ENCODE assay signal across 20 mouse cellular contexts in genomic region chr12:79739918-79740639, GRCm38 (mm10).
DNase-seq lines count a peak whose midpoint lies in the region; ATAC-seq and TF ChIP-seq lines count a peak whose summit lies in the region.
"Had no signal": no experiment of that assay in that cellular context is flagged by ENCODE, and none has a peak within 500 bp of the region (broad histone marks: within the 10 kb centered on the region; RNA-seq: fewer than 3 reads in every experiment).

No protein-coding gene starts in this region.

- intact Hi-C loops in heart, postnatal 25 days (cut with DNase I) = loop anchor here (5.0 kb wide), 1 partner anchor 372 kb away; the partner anchor contains the start of gene Zfp36l1

- WGBS in heart, embryonic 11.5 days (ENCODE audit: insufficient replicate concordance) = 88% methylated on average over 11 of the region's 11 CpGs
- 87% methylated on average over 11 of the region's 11 CpGs for WGBS in heart, embryonic 10.5 days

- no peak overlapping the region for H3K4me2 ChIP-seq in heart, embryonic 11.5 days
- H3K4me2 ChIP-seq: embryonic facial prominence, embryonic 12.5 days; forebrain, embryonic 13.5 days; forebrain, embryonic 15.5 days had no signal

- peak; percentile 69 for DNase-seq in heart, adult 11 months
- peak; percentile 58 for DNase-seq in heart, embryonic 10.5 days (ENCODE audit: low spot score)
- no peak for DNase-seq in heart, postnatal 25 days (ENCODE audit: low spot score)
- DNase-seq in layer of hippocampus, adult 2 months (ENCODE audit: low spot score in 2 of 2) = no peak
- DNase-seq in layer of hippocampus, postnatal 25 days (ENCODE audit: extremely low spot score in 1 of 2, low spot score in 1 of 2) = no peak
- DNase-seq in splenic B cell, adult 2 months (ENCODE audit: low read depth, low spot score) = peak; percentile 9
- no peak for DNase-seq in adrenal gland, adult (ENCODE audit: inconsistent age in 2 of 2, low spot score in 1 of 2)
- DNase-seq: adrenal gland, adult 8-10 months; adrenal gland, postnatal 14 days; adrenal gland, postnatal 36 days; cerebellum, adult 11-12 months; cerebellum, adult 2 months; cerebellum, adult 9-10 months; cerebellum, postnatal 10 days; cerebellum, postnatal 25 days had no signal

- no peaks in the 10 kb centered on the region for H3K9me3 ChIP-seq in heart, embryonic 11.5 days (replicated peaks; ENCODE audit: control insufficient read depth, low read length)
- no peaks in the 10 kb centered on the region for H3K9me3 ChIP-seq in heart, embryonic 10.5 days
- H3K9me3 ChIP-seq: embryonic facial prominence, embryonic 10.5 days; embryonic facial prominence, embryonic 12.5 days; forebrain, embryonic 13.5 days; forebrain, embryonic 15.5 days had no signal

- H3K4me1 ChIP-seq in heart, embryonic 11.5 days (ENCODE audit: control insufficient read depth, insufficient read depth, low read length) = peaks cover 1% of the 10 kb centered on the region; the same call in 1 of the 2 replicates
- peaks cover 17% of the 10 kb centered on the region for H3K4me1 ChIP-seq in heart, embryonic 10.5 days
- H3K4me1 ChIP-seq: forebrain, embryonic 15.5 days had no signal

- H3K4me3 ChIP-seq in heart, embryonic 11.5 days (ENCODE audit: low read depth, low read length) = no peak overlapping the region
- H3K4me3 ChIP-seq in heart, embryonic 10.5 days = no peak overlapping the region
- no peak overlapping the region for H3K4me3 ChIP-seq in layer of hippocampus, adult 2 months
- H3K4me3 ChIP-seq: embryonic facial prominence, embryonic 10.5 days; embryonic facial prominence, embryonic 12.5 days; forebrain, embryonic 13.5 days; forebrain, embryonic 15.5 days had no signal

- TF ChIP-seq CTCF in layer of hippocampus, adult 2 months (conservative IDR thresholded peaks at IDR 0.05) = peak; percentile 67

- H3K9ac ChIP-seq in heart, embryonic 11.5 days (ENCODE audit: low read depth, low read length) = no peak overlapping the region
- H3K9ac ChIP-seq: embryonic facial prominence, embryonic 12.5 days; forebrain, embryonic 13.5 days; forebrain, embryonic 15.5 days had no signal

- H3K27me3 ChIP-seq in heart, embryonic 11.5 days (ENCODE audit: control insufficient read depth, insufficient read depth, low read length) = no peaks in the 10 kb centered on the region
- H3K27me3 ChIP-seq in heart, embryonic 10.5 days (ENCODE audit: insufficient read depth, poor library complexity, severe bottlenecking) = no peaks in the 10 kb centered on the region
- H3K27me3 ChIP-seq in splenic B cell, adult 2 months (ENCODE audit: control insufficient read depth, insufficient read depth, low read length, poor library complexity, severe bottlenecking) = no peaks in the 10 kb centered on the region
- H3K27me3 ChIP-seq: embryonic facial prominence, embryonic 12.5 days; forebrain, embryonic 13.5 days; forebrain, embryonic 15.5 days had no signal

- H3K36me3 ChIP-seq in heart, embryonic 11.5 days (ENCODE audit: control insufficient read depth, insufficient read depth, low read length) = no peaks in the 10 kb centered on the region
- H3K36me3 ChIP-seq in heart, embryonic 10.5 days = no peaks in the 10 kb centered on the region
- H3K36me3 ChIP-seq in splenic B cell, adult 2 months (ENCODE audit: control insufficient read depth, insufficient read depth, low read length, poor library complexity, severe bottlenecking) = no peaks in the 10 kb centered on the region
- H3K36me3 ChIP-seq: embryonic facial prominence, embryonic 10.5 days; embryonic facial prominence, embryonic 12.5 days; forebrain, embryonic 15.5 days had no signal

- H3K27ac ChIP-seq in heart, embryonic 11.5 days (ENCODE audit: low read depth, low read length) = no peak overlapping the region
- H3K27ac ChIP-seq in heart, embryonic 10.5 days = no peak overlapping the region
- H3K27ac ChIP-seq in layer of hippocampus, adult 2 months = no peak overlapping the region
- H3K27ac ChIP-seq: embryonic facial prominence, embryonic 12.5 days; forebrain, embryonic 13.5 days; forebrain, embryonic 15.5 days had no signal

- no peak for ATAC-seq in heart, embryonic 11.5 days (replicated peaks; ENCODE audit: insufficient number of reproducible peaks, low FRiP score, low TSS enrichment)
- ATAC-seq: forebrain, embryonic 13.5 days; forebrain, embryonic 15.5 days had no signal

Comparison
In these comparisons a context has a peak if more than half of its experiments do, and no peak if none do; other contexts are left out.
1. DNase-seq: peak in heart, adult 11 months (single experiment), heart, embryonic 10.5 days (single experiment) and splenic B cell, adult 2 months (single experiment); none in heart, postnatal 25 days (single experiment), layer of hippocampus, adult 2 months (0 of 2), layer of hippocampus, postnatal 25 days (0 of 2) and adrenal gland, adult (0 of 2).